Mouse (Mus musculus) T-helper 1 cell (primary cell): ENCODE results near the gene Pmvk.

ENCODE experiments used
- in situ Hi-C: fragments of 300-600 bp; cut with MboI, MseI; formaldehyde crosslinking; loops from one replicate; pipeline ENCODE4 v1.15.1; 2025; ENCODE audit warnings: high pct_unique_total_duplicates

Pmvk gene

GRCm38 (mm10) chr3:89479055-89479454 lies 24.7 kb downstream of the Pmvk start:
- in situ Hi-C loops, result no loop called here

- in situ Hi-C loops, result loop anchor here (5.0 kb wide), 1 partner anchor 34 kb away; no protein-coding TSS in a partner anchor
Measured at GRCm38 (mm10) chr3:89481488-89481887, 27.1 kb downstream of the Pmvk start.

DNA sequence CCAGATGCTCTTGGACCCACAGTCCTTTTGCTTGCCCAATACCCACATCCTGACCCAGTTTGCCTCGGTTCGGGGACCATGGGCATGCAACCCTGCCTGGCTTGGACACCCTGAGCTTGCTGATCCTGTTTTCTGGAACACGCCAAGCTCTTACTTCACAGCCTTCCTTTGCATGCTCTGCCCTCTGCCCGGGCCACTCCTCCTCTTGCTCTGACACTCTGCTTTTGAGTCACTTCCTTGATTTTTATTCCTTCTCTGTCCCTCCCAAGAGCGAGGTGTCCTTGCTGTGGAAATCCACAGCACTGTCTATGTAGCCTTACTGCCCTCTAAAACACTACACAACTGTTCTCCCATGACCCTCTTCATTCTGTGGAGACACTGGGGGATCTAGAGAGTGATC lies 27.9 kb downstream of the Pmvk start:
- in situ Hi-C loops, result loop anchor here (5.0 kb wide), 1 partner anchor 35 kb away; no protein-coding TSS in a partner anchor

- in situ Hi-C loops, result loop anchor here (5.0 kb wide), 1 partner anchor 38 kb away; no protein-coding TSS in a partner anchor
Measured at GRCm38 (mm10) chr3:89484766-89485524, 30.6 kb downstream of the Pmvk start.

- in situ Hi-C loops, result no loop called here
Measured at GRCm38 (mm10) chr3:89486111-89486510, 31.8 kb downstream of the Pmvk start.

DNA sequence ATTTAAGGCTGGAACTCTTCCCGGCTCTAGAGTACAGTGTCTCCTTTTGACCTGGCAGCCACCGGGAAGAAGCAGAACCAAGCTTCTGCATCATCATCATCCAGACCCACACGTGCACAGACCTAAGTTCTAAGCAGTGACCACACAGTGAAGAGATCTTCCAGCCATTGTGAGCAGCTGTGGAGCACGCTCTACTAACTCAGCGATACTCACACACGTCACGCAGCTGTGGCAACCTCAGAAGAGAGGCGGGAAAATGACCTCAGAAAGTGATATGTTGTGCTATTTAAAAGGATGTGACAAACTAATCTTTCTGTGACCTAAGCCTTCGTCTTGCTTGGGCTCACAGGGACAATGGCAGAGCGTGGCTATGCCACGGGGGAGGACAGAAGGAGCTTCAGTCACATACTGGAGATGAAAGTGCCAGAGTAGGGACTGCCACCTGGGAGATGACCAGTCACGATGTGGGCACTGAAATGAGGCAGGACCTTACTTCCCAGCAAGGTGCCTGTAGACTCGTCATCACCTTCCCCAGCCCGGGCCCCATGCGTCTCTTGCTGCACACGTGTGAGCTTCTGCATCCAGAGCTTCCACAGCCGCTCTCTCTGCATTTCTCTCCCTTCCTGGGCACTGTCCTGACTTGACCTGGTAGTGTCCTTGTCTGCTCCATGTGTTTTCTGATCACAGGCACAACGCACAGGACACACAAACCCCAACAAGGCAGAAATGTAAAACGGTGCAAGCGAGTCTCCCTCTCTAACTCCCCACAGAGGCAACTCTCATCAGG lies 32.8 kb downstream of the Pmvk start:
- in situ Hi-C loops, result no loop called here

DNA sequence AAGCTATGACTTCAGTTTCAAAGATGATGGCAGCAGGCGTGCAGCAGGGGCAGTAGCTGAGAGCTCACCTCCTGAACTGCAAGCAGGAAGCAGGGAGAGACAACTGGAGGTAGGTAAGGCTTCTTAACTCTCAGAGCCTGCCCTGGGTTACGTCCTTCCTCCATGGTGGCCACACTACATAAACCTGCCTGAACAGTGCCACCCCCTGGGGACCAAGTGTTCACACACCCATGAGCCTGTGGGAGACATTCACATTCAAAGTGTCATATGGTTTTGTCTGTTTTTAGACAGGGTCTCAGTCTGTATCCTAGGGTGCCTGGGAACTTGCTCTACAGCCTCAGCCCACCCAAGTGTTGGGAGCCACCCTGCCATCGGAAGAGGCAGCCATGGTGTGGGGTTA lies 36.4 kb downstream of the Pmvk start:
- in situ Hi-C loops, result no loop called here

DNA sequence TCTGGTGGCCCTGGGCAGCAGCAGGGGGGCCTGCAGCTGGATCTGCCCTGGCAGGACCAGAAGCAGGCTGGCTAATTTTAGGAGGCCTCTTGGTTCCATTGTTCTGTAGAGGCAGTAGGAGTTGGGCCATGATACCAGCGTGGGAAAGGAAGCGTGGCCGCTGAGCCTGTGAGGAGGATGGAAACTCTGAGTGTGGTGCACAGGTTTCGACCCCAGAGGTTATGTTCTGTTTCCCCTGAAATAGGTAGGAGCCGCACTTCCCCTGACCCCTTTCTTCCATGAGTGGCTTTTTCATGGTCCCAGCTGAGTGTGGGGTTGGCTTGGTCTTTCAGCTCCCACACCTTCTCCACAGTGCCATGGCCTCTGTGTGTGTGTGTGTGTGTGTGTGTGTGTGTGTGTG lies 37.2 kb downstream of the Pmvk start:
- in situ Hi-C loops, result no loop called here

GRCm38 (mm10) chr3:89492701-89493151 lies 38.4 kb downstream of the Pmvk start:
- in situ Hi-C loops, result no loop called here

- in situ Hi-C loops, result no loop called here
Measured at GRCm38 (mm10) chr3:89494630-89495029, 40.3 kb downstream of the Pmvk start.

DNA sequence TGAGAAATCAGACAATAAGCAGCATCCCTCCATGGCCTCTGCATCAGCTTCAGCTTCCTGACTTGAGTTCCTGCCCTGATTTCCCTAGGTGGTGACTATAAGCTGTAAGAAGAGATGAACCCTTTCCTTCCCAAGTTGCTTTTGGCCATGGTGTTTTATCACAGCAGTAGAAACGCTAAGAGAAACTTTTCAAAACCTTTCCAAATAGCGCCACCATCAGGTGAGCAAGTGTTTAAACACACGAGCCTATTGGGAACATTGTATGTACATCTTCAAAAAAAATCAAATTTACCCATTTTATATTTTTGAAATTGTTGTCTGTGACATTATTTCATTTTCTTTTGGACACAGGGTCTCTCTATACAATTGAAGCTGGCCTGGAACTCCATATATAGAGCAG lies 42.0 kb downstream of the Pmvk start:
- in situ Hi-C loops, result no loop called here

- in situ Hi-C loops, result no loop called here
Measured at GRCm38 (mm10) chr3:89499696-89500095, 45.4 kb downstream of the Pmvk start.

GRCm38 (mm10) chr3:89501486-89501885 lies 47.1 kb downstream of the Pmvk start:
- in situ Hi-C loops, result no loop called here

DNA sequence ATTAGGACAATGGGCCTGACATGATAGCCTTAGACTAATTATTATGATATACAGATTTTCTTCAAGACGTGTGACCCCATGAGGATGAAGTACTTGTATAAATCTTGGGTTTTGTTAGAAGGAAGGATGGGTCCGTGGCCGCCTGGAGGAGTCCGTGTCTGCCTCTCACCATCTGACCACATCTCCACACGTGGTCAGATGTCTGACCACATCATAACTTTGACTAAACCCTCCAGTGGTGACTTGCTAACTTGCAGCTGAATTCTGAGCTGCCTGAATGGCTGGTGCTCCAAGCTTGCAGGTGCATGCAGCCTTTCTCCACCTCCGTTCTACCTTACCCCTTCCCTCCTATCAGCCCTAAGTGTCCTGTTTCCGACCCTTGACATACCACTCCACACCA lies 48.2 kb downstream of the Pmvk start:
- in situ Hi-C loops, result no loop called here

GRCm38 (mm10) chr3:89508041-89508440 lies 53.7 kb downstream of the Pmvk start:
- in situ Hi-C loops, result loop anchor here (5.0 kb wide), 1 partner anchor 344 kb away; no protein-coding TSS in a partner anchor

GRCm38 (mm10) chr3:89510979-89511378 lies 56.6 kb downstream of the Pmvk start:
- in situ Hi-C loops, result no loop called here

DNA sequence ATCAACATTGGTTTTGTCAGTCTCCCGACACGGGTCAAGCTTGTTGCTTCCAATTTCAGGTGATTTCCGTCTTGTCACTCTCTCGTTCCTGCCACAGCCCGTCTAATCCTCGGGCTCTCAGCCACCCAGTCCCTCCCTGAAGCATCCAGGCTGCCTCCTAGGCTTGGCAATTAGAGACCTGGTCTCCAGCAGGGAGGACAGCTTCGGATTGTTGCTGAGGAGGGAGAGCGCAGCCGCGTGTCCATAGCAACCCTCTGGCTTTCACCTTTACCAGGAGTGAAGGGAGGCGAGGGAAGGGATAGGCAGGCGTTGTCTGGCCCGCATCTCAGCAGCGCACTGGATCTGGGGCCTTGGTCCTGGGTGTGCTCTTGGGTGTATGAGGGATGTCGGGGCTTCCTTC lies 57.1 kb downstream of the Pmvk start:
- in situ Hi-C loops, result no loop called here

DNA sequence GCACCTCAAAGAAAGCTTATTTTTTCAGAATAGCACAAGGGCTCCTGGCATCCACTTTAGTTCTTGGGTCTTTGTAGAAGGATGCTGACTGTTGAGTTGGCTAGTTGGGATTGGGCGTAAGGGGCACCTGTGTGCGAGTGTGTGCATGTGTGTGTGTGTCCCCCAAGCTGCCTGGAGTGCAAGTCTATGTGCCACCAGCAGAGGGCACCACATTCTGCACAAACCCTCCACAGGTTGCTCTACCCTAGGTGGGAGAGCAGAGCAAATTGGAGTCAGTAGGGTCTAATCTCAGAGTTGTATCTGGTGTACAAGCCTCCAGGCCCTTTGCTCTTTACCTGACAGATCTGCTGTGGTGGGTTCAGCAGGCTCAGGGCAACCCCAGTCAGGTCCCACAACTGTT lies 57.9 kb downstream of the Pmvk start:
- in situ Hi-C loops, result no loop called here

GRCm38 (mm10) chr3:89515444-89515843 lies 61.1 kb downstream of the Pmvk start:
- in situ Hi-C loops, result no loop called here

DNA sequence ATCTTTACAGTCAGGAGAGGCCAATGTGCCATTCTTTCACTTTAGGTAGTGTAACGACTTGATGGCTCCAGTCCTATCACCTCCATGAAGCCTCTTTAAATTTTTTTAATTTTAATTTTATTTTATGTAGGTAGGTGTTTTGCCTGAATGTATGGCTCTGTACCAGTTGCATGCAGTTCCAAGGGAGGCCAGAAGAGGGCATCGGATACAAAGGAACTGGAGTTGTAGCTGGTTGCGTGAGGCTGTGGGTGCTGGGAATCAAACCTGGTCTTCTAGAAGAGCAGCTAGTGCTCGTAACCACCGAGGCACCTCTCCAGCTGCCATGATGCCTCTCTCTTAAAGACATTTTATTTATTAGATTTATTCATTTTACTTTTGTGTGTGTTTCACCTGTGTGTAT lies 62.0 kb downstream of the Pmvk start:
- in situ Hi-C loops, result no loop called here
